Comparison of ENCODE assay signal across 23 mouse cellular contexts in the genomic region with DNA sequence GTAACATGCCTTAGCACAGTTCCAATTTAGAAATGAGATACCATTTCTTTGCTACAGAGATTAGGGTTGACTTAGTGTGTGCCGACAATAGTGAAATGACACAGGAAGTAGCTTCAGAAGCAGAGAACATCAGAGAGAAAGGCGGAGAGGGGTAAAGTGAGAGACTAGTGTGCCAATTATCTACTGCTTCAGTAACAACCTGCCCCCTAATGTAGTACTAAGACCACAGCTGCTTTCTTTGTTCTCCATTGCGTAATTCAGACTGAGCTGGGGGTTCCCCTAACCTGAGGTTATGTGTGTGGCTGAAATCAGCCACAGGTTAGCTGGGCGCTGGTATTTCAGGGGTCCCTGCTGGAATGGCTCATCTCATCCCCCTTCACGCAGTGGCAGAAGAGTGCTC. TPM values are rescaled to one million over a fixed set of nuclear protein-coding genes. Genes with fewer than 3 reads are reported as not detected.
DNase-seq lines count a peak whose midpoint lies in the region; ATAC-seq lines count a peak whose summit lies in the region.
"Had no signal": no experiment of that assay in that cellular context is flagged by ENCODE, and none has a peak within 500 bp of the region (broad histone marks: within the 10 kb centered on the region; RNA-seq: fewer than 3 reads in every experiment).

No protein-coding gene starts in this region.

- ATAC-seq in common myeloid progenitor, adult 5-6 weeks (replicated peaks; ENCODE audit: low read depth, poor library complexity, severe bottlenecking), result peak; percentile 63
- ATAC-seq in intestine, embryonic 16.5 days, result no peak
- ATAC-seq: forebrain, embryonic 14.5 days; intestine, postnatal 0 days; midbrain, embryonic 15.5 days had no signal

- DNase-seq in heart, adult 11 months, result peak; percentile 9
- DNase-seq in heart, postnatal 4 days, result no peak
- peak; percentile 62 for DNase-seq in CD4-positive helper T cell, adult 2 months (ENCODE audit: low read depth, low spot score)
- peak; percentile 77 for DNase-seq in naive thymus-derived CD4-positive, alpha-beta T cell, adult 2 months (ENCODE audit: low read depth)
- DNase-seq in kidney, postnatal 4 days, result no peak
- no peak for DNase-seq in kidney, adult 8-10 months
- DNase-seq: adrenal gland, postnatal 14 days; cerebellum, adult 9-11 months; gastrocnemius, postnatal 36 days; liver; lung, adult 18-20 months; lung, postnatal 14 days; thymus, adult 18-20 months had no signal

- H3K9me3 ChIP-seq in intestine, embryonic 16.5 days (ENCODE audit: control insufficient read depth, low read length), result no peaks in the 10 kb centered on the region
- H3K9me3 ChIP-seq: embryonic facial prominence, embryonic 13.5 days; heart, embryonic 10.5 days; hindbrain, embryonic 13.5 days; midbrain, embryonic 15.5 days had no signal

- H3K27ac ChIP-seq in intestine, embryonic 16.5 days (ENCODE audit: low read length), result no peak overlapping the region
- H3K27ac ChIP-seq: embryonic facial prominence, embryonic 13.5 days; heart, embryonic 10.5 days; hindbrain, embryonic 13.5 days; layer of hippocampus, adult 2 months; midbrain, embryonic 15.5 days had no signal

- H3K4me2 ChIP-seq in intestine, embryonic 16.5 days (ENCODE audit: low read depth, low read length), result no peak overlapping the region
- H3K4me2 ChIP-seq: embryonic facial prominence, embryonic 13.5 days; hindbrain, embryonic 13.5 days; midbrain, embryonic 15.5 days had no signal

- no peaks in the 10 kb centered on the region for H3K36me3 ChIP-seq in intestine, embryonic 16.5 days (ENCODE audit: control insufficient read depth, insufficient read depth, low read length)
- H3K36me3 ChIP-seq: embryonic facial prominence, embryonic 13.5 days; heart, embryonic 10.5 days; hindbrain, embryonic 13.5 days; midbrain, embryonic 15.5 days had no signal

- no peak overlapping the region for H3K9ac ChIP-seq in intestine, embryonic 16.5 days (ENCODE audit: low read depth, low read length)
- H3K9ac ChIP-seq: embryonic facial prominence, embryonic 13.5 days; hindbrain, embryonic 13.5 days; midbrain, embryonic 15.5 days had no signal

- WGBS in intestine, embryonic 16.5 days, result 96% methylated on average over 5 of the region's 5 CpGs

- H3K27me3 ChIP-seq in intestine, embryonic 16.5 days (replicated peaks; ENCODE audit: control insufficient read depth, insufficient read depth, low read length), result no peaks in the 10 kb centered on the region
- H3K27me3 ChIP-seq: embryonic facial prominence, embryonic 13.5 days; hindbrain, embryonic 13.5 days; midbrain, embryonic 15.5 days had no signal

- no peak overlapping the region for H3K4me3 ChIP-seq in intestine, embryonic 16.5 days (ENCODE audit: low read length)
- H3K4me3 ChIP-seq: embryonic facial prominence, embryonic 13.5 days; heart, embryonic 10.5 days; hindbrain, embryonic 13.5 days; layer of hippocampus, adult 2 months; midbrain, embryonic 15.5 days had no signal

- peaks cover 6% of the 10 kb centered on the region for H3K4me1 ChIP-seq in intestine, embryonic 16.5 days (ENCODE audit: control insufficient read depth, insufficient read depth, low read length)
- H3K4me1 ChIP-seq: midbrain, embryonic 15.5 days had no signal

RNA-seq across cellular contexts. Expression of a gene that starts 5.7 kb away (rescaled TPM):
- under 1 TPM; 0.63 to 0.95 TPM for total RNA-seq in heart, postnatal 4 days (2021)
- not detected in 2 replicates for total RNA-seq in common myeloid progenitor, adult 5-6 weeks (2017)
- 0.29 and 0.33 TPM in 2 replicates for polyA plus RNA-seq in intestine, embryonic 16.5 days (2015; fragmentation: Nextera tagmentation; extraction: Ambion mirVana)
- total RNA-seq: layer of hippocampus, adult 2 months; megakaryocyte-erythroid progenitor cell, adult 5-6 weeks had no signal
- polyA plus RNA-seq: forebrain, embryonic 14.5 days; hindbrain, embryonic 13.5 days; midbrain, embryonic 15.5 days had no signal

Comparison
In these comparisons a context has a peak if more than half of its experiments do, and no peak if none do; other contexts are left out.
1. DNase-seq: peak in heart, adult 11 months (single experiment), CD4-positive helper T cell, adult 2 months (single experiment) and naive thymus-derived CD4-positive, alpha-beta T cell, adult 2 months (single experiment); none in heart, postnatal 4 days (single experiment), kidney, postnatal 4 days (0 of 2) and kidney, adult 8-10 months (0 of 2).